Mouse (Mus musculus) gastrocnemius, postnatal 25 days (tissue): Measurements from ENCODE around the gene Prtg. TPM values are rescaled to one million over a fixed set of nuclear protein-coding genes. Genes with fewer than 3 reads are reported as not detected.

Source experiments
- DNase-seq: peaks from one replicate; pipeline ENCODE4 v3.0.0; 2022
- total RNA-seq, 2 experiments: library from RNA; stranded (reverse); gene quantifications; 1 replicate in 1 of 2; 2 replicates in 1 of 2; pipeline ENCODE4 v1.2.3; 2021

The Prtg gene
- total RNA-seq, 2 experiments from 2014 or later, result 0.13 to 0.18 TPM

DNA sequence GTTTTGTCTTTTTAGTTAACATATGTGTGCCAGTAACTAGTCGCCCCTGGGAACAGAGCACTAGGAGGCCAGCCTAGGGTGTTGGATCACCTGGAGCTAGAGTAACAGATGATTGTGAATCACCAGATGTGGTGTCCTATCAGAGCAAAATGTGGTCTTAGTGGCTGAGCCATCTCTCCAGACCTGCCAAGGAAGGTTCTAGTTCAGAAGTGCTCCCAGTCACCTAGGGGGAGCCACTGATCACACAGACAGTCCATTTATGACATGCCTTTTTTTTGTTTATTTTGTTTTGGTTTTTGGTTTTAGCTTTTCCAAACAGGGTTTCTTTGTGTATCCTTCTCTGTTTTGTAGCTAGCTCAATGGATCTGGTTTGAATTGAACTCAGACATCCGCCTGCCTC lies 104.7 kb downstream of the Prtg start:
- no peak for DNase-seq

DNA sequence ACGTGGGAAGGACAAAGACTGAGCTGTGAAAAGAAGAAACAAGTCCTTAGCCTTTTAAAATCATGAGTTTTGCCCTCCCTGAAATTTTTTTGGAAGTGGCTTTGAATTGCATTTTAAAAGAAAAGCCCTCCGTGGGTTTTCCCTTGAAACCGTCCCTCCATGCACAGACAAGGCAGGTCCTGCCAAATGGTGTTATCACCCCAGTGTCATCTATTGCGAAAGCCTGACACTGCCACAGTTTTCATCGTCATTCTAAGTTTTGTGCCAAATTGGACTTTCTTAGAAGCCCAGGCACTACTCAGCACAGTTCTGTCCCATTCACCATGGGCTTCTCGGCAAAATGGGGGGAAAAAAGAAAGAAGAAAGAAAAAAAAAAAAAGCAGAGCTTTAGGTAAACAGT lies 106.9 kb downstream of the Prtg start:
- no peak for DNase-seq

DNA sequence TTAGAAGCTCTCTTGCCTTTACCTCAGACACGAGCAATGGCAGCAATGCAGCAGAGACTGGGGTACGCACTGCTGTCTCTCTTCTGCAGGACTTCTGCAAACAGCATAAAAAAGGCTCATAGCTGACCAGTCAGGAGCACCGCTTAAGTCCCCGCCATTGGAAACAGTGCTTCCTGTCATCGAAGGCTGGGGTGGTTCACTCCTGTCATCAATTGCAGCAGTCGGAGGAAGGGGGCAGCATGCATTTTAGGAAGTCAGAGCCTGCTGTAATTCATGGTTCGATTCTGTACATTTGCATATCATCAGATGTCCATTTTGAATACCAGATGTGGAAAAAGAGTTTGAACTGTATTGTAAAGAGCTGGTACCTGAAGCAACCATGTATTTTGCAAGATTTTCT lies 109.1 kb downstream of the Prtg start:
- no peak for DNase-seq

DNA sequence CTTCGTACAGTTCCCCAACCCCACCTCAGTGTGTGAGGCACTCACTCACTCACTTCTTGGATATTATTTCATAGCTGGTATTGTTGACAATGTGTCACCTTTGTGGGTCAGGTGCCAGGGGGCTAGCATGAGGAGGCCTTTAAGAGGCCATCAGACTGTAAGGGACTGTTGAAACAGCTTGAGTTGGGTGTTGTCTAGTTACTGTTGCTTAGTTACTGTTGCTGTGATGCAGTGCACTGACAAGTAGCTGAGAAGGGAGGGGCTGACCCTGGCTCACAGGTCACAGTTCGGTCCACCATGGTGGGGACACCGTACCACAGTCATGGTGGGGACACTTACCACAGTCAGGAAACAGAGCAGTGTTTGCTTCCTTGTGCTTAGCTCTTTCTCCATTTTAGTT lies 116.4 kb downstream of the Prtg start:
- no peak for DNase-seq

DNA sequence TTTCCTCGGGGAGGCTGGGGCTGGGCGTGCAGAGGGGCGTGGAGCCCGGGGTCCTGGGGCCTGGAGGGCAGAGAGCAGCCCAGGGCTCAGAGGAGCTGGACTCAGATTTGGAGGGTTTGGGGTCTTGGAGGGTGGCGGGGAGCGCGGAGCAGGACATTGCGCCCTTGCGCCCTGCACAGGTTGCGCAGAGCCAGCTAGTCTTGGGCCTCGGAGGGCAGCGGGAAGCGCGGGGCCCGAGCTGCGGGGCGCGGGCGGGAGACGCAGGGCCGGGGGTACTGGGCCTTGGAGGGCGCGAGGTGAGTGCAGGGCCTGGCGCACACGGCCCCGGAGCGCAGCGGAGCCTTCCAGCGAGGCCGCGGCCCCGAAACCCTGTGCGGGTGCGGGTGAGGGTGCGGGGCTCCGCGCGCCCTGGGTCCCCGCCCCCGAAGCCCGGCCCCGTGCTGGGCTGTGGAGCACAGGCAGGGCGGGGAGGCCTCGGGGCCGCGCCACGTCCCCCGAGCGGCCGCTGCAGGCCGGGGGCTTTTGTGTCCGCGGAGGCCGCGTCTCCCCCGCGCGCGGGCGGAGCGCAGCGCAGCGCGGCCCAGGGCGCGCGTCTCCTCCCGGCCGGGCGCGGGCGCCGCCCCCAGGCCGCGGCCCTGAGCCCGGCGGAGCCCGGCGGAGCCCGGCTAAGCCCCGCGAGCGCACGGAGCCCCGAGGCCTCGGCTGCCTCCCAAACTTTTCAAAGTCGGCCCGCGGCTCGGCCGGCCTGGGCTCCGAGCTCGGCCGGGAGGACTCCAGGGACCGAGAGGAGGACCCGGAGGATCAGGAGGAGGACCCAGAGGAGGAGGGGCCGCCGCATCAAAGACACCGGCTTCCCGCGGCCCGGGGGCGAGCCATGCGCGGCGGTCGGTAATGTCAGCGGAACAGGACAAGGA lies 118.6 kb downstream of the Prtg start, which contains the start of gene Pygo1:
Pygo1 (plus strand) TSS at position 625 of the 914 bp plus-strand sequence.
- peak; percentile 59 for DNase-seq

DNA sequence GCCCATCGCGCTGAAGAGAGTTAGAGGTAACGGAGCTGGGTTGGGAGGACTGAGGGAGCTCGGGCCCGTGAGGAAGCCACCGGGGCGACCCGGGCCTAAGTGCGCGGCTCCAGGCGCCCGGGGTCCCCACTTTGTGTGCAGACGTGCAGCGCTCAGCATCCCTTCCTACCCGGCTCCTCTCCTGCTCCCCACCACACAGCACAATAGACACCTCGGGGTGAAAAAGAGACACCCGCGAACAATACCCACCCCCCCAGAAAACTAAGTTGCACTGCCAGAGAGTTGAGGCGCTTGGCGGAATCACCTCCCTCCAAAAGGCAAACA lies 119.2 kb downstream of the Prtg start:
- DNase-seq, result no peak

DNA sequence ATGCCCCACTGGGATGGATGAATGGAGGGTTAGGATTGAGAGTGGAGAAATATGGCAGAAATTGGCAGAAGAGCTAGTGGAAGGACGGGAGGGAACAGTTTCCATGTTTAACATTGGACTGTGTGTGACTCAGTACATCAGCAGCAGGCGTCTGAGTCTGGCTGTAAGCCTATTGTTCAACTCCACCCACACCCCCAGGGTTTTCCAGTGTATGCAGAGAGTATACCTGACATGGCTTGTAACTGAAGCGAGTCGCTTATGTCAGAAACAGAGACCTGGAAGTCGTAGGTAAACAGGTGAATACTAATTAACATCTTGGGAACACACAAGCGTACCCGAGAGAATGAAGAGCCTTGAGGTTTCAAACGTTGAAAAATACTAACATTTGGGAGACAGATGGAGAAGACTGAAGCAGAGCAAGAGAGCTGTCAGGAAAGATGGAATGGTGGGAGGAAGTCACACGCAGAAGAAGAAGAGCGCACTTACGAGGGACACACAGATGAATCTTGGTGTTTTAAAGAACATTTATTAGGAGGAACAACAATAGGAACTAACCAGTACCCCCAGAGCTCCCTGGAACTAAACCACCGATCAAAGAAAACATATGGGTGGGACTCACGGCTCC lies 124.6 kb downstream of the Prtg start:
- no peak for DNase-seq

DNA sequence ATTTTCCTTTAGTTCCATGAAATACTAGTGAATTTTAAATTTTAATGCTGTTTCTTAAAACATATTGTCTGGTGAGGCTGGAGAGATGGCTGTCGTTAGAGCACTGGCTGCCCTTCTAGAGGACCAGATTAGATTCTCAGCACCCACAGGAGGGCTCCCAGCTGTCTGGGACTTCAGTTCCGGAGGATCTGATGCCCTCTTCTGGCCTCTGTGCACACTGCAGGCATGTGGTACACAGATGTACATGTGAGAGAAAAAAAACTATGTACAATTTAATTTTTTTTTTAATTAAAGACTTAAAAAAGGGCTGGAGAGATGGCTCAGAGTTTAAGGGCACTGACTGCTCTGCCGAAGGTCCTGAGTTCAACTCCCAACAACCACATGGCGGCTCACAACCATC lies 128.6 kb downstream of the Prtg start:
- DNase-seq, result no peak

DNA sequence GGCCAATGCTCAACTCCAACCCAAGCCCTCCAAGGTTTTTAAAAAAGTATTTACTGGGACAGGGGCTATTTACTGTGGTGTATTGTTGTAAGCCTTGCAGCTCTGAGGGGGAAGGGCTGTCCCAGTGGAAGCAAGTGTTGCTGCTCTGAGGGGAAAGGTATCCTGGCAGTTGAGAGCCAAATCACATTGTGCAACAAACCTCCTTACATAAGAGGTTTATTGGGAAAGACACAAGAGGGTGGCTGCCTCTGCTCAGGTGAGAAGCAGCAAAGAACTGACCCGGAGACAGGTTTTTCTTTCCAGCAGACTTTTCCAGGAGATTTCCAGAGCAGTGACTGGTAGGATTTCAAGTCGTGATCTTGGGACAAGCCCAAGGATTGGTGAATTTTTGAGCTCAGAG lies 129.6 kb downstream of the Prtg start:
- no peak for DNase-seq

DNA sequence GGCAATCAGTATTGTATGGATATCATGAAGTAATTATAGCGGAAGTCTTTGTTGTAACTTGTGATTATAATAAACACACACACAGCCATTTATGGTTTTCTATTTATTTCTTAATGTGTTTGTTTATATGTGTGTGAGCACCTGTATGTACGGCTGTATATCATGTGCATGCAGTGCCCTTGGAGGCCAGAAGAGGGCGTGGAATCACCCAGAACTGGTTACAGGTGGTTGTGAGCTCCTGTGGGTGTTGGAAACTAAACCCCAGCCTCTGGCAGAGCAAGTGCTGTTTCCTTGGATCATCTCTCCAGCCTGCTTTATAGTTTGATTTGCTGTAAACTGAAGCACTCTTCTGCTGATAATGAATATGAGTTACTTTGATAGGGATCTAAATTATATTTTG lies 136.8 kb downstream of the Prtg start:
- DNase-seq, result no peak

DNA sequence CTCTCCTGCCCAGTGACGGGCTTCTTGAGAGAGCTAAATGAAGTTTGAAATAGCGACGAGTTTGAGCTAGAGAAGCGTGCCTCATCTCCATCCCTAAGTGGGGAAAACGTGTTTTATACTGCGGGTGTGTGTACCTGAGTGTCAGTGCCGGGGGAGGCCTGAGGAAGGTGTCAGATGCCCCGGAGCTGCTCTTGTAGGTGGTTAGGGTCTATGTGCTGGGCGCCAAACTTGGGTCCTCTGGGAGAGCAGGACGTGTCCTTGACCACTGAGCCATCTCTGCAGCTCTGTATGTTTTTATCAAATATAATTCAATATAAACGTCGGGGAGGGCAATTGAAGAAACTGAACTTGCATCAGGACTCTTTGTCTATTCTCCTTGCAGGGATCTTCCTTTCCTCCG lies 137.6 kb downstream of the Prtg start:
- DNase-seq, result no peak

DNA sequence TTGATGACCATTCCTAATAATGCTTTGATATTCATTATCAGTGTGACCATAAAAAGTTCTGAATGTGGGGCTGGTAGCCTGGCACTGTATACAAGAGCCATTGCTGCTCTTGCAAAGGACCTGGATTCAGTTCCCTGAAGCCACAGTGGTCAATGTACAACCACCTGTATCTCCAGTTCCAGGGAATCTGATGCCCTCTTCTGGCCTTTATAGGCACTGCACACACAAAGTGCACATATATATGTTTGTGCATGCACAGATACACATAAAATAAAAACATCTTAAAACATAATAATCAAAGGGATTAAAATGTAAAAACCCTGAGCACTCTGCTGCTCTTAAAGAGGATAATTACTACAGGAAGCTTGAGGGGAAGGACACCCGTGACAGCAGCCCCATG lies 140.3 kb downstream of the Prtg start:
- no peak for DNase-seq

DNA sequence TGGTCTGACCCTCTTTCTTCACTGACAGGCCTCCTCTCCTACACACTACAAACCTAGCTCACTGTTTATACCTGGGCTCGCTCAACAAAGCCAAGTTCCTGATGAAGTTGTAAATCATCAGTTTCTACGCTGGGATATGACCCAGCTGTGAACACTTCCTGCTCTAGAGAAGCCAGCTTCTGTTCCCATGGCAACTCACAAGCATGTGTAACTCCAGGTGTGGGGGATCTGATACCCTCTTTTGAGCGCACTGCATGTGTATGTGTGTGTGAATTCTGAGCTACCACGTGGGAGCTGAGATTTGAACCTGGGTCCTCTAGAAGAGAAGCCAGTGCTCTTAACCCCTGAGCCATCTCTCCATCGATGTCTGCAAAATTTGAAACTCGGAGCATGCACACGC lies 142.9 kb downstream of the Prtg start:
- no peak for DNase-seq

DNA sequence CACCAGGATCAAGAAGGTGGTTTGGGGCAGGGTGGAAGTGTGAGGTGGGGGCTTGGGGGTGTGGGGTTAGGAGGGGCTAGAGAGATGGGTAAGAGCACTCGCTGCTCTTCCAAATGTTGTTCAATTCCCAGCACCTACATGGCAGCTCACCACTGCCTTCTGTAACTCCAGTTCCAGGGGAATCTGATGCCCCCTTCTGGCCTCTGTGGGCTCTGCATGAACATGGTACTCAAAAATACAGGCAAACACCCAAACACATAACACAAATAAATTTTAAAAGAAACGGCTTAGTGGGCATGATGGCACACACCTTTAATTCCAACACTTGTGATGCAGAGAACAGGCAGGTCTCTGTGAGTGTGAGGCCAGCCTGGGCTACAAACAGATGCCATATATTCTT lies 148.1 kb downstream of the Prtg start:
- no peak for DNase-seq

DNA sequence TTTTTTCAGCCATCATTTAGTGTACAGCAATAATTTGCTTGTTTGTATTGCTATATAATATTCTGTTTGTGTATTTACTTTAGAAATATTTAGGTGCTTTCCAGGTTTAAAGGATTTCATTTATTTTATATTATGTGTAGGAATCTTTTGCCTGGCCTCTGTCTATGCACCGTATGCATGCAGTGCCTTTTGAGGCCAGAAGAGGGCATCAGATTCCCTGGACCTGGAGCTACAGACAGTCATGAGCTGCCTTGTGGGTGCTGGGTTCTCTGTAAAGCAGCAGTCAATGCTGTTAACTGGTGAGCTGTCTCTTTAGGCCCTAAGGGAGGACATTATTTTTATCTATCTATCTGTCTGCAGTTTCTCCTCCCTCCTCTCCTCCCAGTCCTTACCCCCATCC lies 148.9 kb downstream of the Prtg start:
- DNase-seq, result no peak

DNA sequence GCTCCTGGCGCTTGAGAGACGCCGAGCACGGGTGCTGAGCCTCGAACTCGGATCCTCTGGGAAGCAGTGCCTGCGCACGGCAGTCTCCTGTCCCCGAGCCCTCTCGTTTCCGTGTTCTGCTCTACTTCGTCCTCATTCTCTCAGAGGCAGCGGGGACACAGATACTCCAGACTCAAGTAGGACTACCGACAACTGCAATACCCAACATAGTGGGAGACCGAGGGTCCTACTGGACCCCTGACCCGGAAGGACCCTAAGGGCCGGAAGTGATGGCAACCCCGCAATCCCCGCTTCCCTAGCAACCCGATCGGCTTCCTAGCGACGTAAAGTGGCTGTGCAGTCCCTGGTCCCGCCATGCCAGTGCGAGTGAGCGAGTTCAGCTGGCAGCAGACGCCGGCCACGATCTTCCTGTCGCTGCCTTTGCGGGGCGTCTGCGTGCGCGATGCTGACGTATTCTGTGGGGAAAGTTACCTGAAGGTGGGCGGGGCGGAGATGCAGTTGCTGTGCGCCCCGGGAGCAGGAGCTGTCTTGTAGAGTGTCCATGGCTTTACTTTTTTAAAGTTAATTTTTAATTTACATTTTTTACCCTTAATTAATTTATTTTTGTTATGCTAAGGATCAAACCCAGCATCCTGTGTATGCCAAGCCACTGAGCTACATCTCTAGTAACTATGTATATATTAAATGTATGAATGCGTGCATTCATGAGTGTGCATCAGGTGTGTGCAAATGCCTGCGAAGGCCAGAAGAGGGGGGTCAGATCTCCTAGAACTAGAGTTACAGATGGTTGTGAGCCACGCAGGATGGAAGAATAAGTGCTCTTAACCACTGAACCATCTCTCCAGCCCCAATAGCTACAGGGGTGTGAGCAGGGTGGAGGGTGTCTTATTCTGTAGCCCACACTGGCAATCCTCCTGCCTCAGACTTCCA lies 152.1 kb downstream of the Prtg start, which contains the start of the genes Dyx1c1 and Gm44503:
Dyx1c1 (plus strand) TSS at position 265 of the 930 bp plus-strand sequence.
Gm44503 (plus strand) TSS at position 332 of the 930 bp plus-strand sequence.
- DNase-seq, result peak; percentile 69

DNA sequence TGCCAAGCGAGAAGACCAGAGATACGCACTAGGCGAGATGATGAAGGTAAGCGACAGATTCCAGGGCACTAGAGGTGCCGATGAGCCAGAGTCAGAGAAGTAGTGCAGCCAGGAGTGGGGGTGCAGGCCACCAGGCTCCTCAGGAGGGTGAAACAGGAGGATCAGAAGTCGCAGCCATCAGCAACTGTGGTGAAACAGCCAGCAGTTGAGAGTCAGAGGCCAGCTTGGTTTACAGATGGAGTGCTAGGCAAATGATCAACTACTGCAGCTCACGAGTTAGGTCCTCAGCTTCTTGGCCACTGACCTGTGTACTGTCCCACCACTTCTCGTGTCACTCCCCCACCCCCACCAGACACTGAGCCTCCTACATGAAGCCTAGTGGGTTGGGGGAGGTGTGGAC lies 154.7 kb downstream of the Prtg start:
- DNase-seq, result no peak

DNA sequence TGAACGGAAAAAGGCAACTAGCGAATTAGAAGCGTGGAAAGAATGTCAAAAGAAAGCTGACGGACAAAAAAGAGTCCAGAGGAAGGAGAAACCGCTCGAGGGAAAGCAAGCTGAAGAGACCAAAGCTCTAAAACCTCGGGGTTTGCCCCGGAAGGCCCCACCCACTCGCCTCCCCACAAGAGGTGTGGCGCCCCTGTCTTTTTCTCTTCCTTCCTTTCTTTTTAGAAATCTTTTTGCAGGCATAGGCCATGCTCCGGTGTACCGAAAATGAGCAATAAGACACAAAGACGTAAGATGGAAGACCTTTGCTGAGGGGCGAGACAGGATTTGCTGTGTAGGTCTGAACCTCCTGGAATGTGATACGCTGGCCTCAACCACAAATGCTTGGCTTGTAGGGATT lies 155.3 kb downstream of the Prtg start:
- DNase-seq, result no peak
